Mouse (Mus musculus) embryonic facial prominence, embryonic 14.5 days (tissue): ENCODE measurements around the gene Tmem126a. TPM values are rescaled to one million over a fixed set of nuclear protein-coding genes. Genes with fewer than 3 reads are reported as not detected.

ENCODE experiments used
- ATAC-seq: fragments of 200-750 bp; cut with Nextera tagmentation; 2 replicates; pipeline ENCODE4 v1.8.0; 2017; ENCODE audit warnings: low read depth, moderate number of reproducible peaks, moderate TSS enrichment
- DNase-seq: peaks from one replicate; pipeline ENCODE4 v3.0.0-alpha.2; 2015; ENCODE audit warnings: low spot score
- H3K27ac ChIP-seq: fragments of 300-500 bp; sonication (generic); replicated peaks from 2 replicates; pipeline ENCODE4 v1.5.1; 2014; ENCODE audit warnings: low read depth, mild to moderate bottlenecking, low read length, moderate library complexity
- H3K27me3 ChIP-seq: fragments of 300-500 bp; sonication (generic); replicated peaks from 2 replicates; pipeline ENCODE4 v1.6.1; 2014; ENCODE audit warnings: low read length; ENCODE audit not compliant: control insufficient read depth, insufficient read depth
- H3K36me3 ChIP-seq: fragments of 300-500 bp; sonication (generic); 2 replicates; pipeline ENCODE4 v1.6.1; 2014; ENCODE audit warnings: low read length, mixed read lengths; ENCODE audit not compliant: control insufficient read depth, insufficient read depth
- H3K4me1 ChIP-seq: fragments of 300-500 bp; sonication (generic); 2 replicates; pipeline ENCODE4 v1.6.1; 2014; ENCODE audit warnings: antibody characterized with exemption, low read length; ENCODE audit not compliant: control insufficient read depth, insufficient read depth
- H3K4me2 ChIP-seq: fragments of 300-500 bp; sonication (generic); 2 replicates; pipeline ENCODE4 v1.6.1; 2014; ENCODE audit warnings: low read depth, mild to moderate bottlenecking, low read length, moderate library complexity, mixed read lengths
- H3K4me3 ChIP-seq: fragments of 300-500 bp; sonication (generic); 2 replicates; pipeline ENCODE4 v1.5.1; 2014; ENCODE audit warnings: low read depth, mild to moderate bottlenecking, low read length
- H3K9ac ChIP-seq: fragments of 300-500 bp; sonication (generic); 2 replicates; pipeline ENCODE4 v1.6.1; 2014; ENCODE audit warnings: low read depth, mild to moderate bottlenecking, low read length, moderate library complexity, mixed read lengths
- H3K9me3 ChIP-seq: fragments of 300-500 bp; sonication (generic); 2 replicates; pipeline ENCODE4 v1.6.1; 2016; ENCODE audit warnings: low read length; ENCODE audit not compliant: control insufficient read depth
- WGBS: fragments of 180-500 bp; shearing (Covaris S2); extraction: QIAGEN DNeasy Blood & Tissue Kit; methylation state at CpG from one replicate; pipeline ENCODE4 v1.1.7; 2014; 5-methylcytosine and 5-hydroxymethylcytosine counted together
- polyA plus RNA-seq: library from polyadenylated mRNA; unstranded; fragments of >200 nt; fragmentation: Nextera tagmentation; extraction: Ambion mirVana; gene quantifications from 2 replicates; pipeline ENCODE4 v1.2.1, GENCODE M21; 2014

The Tmem126a gene
- polyA plus RNA-seq, 1 experiment from 2014 or later, result 94.1 TPM

- Histone ChIP-seq H3K9ac (peak overlapping the region; percentile 84), H3K4me1 (no peaks in the 10 kb centered on the region), H3K4me3 (peak overlapping the region; percentile 79), H3K27me3 (no peaks in the 10 kb centered on the region), H3K9me3 (no peaks in the 10 kb centered on the region), H3K36me3 (peaks cover 15% of the 10 kb centered on the region), H3K27ac (peak overlapping the region; percentile 91), H3K4me2 (peak overlapping the region; percentile 61)
- WGBS, result 7% methylated on average over 10 of the region's 10 CpGs
- peak; percentile 68 for DNase-seq
- peak; percentile 45 for ATAC-seq
Measured at GRCm38 (mm10) chr7:90457517-90457916, 488 bp upstream of the Tmem126a start.

- peaks cover 26% of the 10 kb centered on the region for H3K36me3 ChIP-seq
- H3K27ac ChIP-seq, result peak overlapping the region; percentile 91
- H3K27me3 ChIP-seq, result no peaks in the 10 kb centered on the region
- DNase-seq, result no peak
- peak overlapping the region; percentile 79 for H3K4me3 ChIP-seq
- H3K9ac ChIP-seq, result peak overlapping the region; percentile 84
- ATAC-seq, result no peak
- WGBS, result 28% methylated on average over 7 of the region's 7 CpGs
- no peaks in the 10 kb centered on the region for H3K9me3 ChIP-seq
- H3K4me2 ChIP-seq, result peak overlapping the region; percentile 61
- no peaks in the 10 kb centered on the region for H3K4me1 ChIP-seq
Measured at GRCm38 (mm10) chr7:90456149-90456844, 732 bp downstream of the Tmem126a start.

DNA sequence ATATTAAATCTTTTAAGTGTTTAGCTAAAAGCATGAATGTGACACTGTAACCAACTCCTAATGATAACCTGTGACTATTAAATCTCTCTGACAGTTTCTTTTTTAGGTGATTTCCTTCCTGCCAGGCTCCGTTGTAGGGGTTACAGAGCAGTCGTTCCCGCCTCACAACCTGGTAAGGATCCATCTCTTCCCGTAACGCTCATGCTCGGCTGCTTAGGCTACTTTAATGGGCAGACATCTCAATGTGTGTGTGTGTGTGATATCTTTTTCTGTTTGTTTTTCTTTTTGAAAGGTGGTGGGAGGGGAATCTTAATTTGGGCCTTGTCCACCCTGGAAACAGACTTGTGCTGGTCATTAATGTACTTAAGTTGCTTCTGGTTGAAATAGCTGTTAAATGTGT lies 12.8 kb downstream of the Tmem126a start:
- WGBS, result under 1% methylated on average over 6 of the region's 6 CpGs
- no peak for DNase-seq

DNA sequence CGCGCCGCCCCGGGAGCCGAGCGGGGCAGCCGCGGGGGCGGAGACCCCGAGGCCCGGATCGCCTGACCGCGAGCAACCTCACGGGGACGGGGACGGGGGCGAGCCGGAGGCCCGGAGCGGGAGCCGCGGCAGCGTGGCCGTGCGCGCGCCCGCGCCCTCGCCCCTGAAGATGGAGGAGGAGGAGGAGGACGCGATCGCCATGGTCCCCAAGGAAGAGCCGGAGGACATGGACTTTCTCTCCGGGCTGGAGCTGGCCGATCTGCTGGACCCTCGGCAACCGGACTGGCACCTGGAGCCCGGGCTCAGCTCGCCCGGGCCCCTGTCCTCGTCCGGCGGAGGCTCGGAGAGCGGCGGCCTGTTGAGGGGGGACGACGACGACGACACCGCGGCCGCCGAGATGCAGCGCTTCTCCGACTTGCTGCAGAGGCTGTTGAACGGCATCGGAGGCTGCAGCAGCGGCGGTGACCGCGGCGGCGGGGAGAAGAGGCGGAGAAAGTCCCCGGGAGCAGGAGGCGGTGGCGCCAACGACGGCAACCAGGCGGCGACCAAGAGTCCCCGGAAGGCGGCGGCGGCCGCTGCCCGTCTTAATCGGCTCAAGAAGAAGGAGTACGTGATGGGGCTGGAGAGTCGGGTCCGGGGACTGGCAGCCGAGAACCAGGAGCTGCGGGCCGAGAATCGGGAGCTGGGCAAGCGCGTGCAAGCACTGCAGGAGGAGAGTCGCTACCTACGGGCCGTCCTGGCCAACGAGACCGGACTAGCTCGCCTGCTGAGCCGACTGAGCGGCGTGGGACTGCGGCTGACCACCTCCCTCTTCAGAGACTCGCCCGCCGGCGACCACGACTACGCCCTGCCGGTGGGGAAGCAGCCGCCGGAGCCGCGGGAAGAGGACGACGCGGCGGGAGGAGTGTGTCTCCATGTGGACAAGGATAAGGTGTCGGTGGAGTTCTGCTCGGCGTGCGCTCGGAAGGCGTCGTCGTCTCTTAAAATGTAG lies 13.6 kb downstream of the Tmem126a start:
- peaks cover 11% of the 10 kb centered on the region for H3K36me3 ChIP-seq
- peak overlapping the region; percentile 98 for H3K4me2 ChIP-seq
- peak overlapping the region; percentile 100 for H3K9ac ChIP-seq
- WGBS, result under 1% methylated on average over 47 of the region's 123 CpGs
- ATAC-seq, result peak; percentile 75
- peak overlapping the region; percentile 79 for H3K4me3 ChIP-seq
- DNase-seq, result peak; percentile 74
- H3K4me1 ChIP-seq, result no peaks in the 10 kb centered on the region
- no peaks in the 10 kb centered on the region for H3K27me3 ChIP-seq
- H3K9me3 ChIP-seq, result no peaks in the 10 kb centered on the region
- H3K27ac ChIP-seq, result peak overlapping the region; percentile 99

More for the DNA sequence above, 12.8 kb downstream of the Tmem126a start:
- peaks cover 15% of the 10 kb centered on the region for H3K36me3 ChIP-seq
- peak overlapping the region; percentile 99 for H3K27ac ChIP-seq
- peak overlapping the region; percentile 98 for H3K4me2 ChIP-seq
- no peaks in the 10 kb centered on the region for H3K4me1 ChIP-seq
- H3K4me3 ChIP-seq, result peak overlapping the region; percentile 79
- peak overlapping the region; percentile 100 for H3K9ac ChIP-seq
- no peak for ATAC-seq
- H3K9me3 ChIP-seq, result no peaks in the 10 kb centered on the region
- no peaks in the 10 kb centered on the region for H3K27me3 ChIP-seq

DNA sequence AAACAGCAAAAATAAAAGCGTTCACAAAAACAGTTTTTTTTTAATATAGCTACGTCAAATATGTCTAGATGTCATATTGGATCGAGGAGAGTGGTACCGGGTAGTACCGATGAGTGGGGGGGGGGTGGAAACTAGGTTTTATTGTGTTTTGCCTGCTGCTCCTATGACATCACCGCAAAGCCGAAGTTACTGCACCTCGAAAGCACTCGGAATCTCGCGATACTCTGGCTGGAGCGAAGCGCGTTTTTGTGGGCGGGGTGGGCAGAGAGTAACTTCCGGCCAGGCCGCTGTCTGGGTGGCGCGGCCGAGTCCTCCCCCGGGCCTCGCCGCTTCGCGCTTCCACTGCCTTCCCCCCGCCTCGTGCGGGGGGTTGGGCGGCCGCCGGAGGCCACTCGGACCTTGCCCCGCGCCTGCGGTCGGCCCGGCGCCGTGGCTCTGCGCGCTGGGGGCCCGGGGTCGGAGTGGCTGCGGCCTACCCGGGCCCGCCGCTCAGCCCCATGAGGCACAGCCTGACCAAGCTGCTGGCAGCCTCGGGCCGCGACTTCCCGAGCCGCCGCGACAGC lies 14.4 kb downstream of the Tmem126a start, which contains the start of gene Crebzf:
Gene Crebzf (plus strand): TSS at position 212 of the 563 bp plus-strand sequence.
- DNase-seq (peak; percentile 99), ATAC-seq (peak; percentile 97)
- Histone ChIP-seq H3K4me3 (peak within 1 kb of the TSS; percentile 79), H3K9me3 (no peaks in the 10 kb centered on the region), H3K27me3 (no peaks in the 10 kb centered on the region), H3K9ac (peak within 1 kb of the TSS; percentile 100), H3K36me3 (peaks cover 6% of the 10 kb centered on the region), H3K27ac (peak within 1 kb of the TSS; percentile 99), H3K4me1 (no peaks in the 10 kb centered on the region), H3K4me2 (peak within 1 kb of the TSS; percentile 98)
- WGBS, result under 1% methylated on average over 27 of the region's 54 CpGs

GRCm38 (mm10) chr7:90442070-90442469 lies 15.0 kb downstream of the Tmem126a start:
- no peaks in the 10 kb centered on the region for H3K4me1 ChIP-seq
- no peaks in the 10 kb centered on the region for H3K9me3 ChIP-seq
- peak overlapping the region; percentile 79 for H3K4me3 ChIP-seq
- ATAC-seq, result no peak
- H3K9ac ChIP-seq, result peak overlapping the region; percentile 100
- H3K27me3 ChIP-seq, result no peaks in the 10 kb centered on the region
- H3K27ac ChIP-seq, result peak overlapping the region; percentile 99
- no peak for DNase-seq
- 11% methylated on average over 4 of the region's 4 CpGs for WGBS
- H3K36me3 ChIP-seq, result peaks cover 2% of the 10 kb centered on the region
- peak overlapping the region; percentile 61 for H3K4me2 ChIP-seq

DNA sequence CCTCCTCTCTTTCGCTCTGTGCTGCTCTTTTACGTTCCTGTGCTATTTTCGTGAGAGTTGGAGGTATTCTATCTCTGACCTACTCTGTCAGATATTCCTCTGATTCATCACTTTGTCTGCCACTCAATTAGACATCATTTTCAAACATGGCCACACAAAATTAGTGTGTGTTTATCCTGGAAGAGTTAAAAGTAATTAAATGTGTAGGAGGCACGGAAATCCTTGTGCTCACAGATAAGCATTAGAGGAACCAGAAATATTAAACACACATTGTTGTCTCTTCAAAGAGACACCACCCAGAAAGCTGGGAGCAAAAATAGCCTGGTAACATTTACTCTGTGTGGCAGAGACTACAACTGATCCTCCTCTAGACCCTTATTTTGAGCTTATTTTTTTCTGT lies 17.0 kb downstream of the Tmem126a start:
- ATAC-seq, result no peak
- Histone ChIP-seq H3K27me3 (no peaks in the 10 kb centered on the region), H3K4me2 (no peak overlapping the region), H3K36me3 (no peaks in the 10 kb centered on the region), H3K9ac (no peak overlapping the region), H3K4me3 (no peak overlapping the region), H3K4me1 (no peaks in the 10 kb centered on the region), H3K9me3 (no peaks in the 10 kb centered on the region), H3K27ac (no peak overlapping the region)
- WGBS, result 79% methylated on average over 4 of the region's 4 CpGs
- DNase-seq, result no peak

DNA sequence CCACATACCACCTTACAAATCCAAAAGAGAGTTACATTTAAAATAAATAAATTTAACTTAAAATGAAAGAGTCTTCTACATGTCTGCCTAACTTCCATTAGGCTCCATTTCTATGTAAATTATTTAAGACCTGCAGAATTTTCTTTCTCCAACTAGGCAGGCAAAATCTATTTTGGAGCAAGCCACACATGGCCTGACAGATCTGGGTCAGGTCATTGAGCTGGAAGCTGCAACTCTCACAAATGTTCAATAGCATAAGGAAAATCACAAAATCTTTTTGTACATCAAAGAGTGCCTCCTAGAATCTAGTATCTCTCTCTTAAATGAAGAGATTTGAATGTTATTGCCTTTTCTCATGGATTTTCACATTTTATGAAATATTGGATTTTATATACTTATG lies 24.8 kb downstream of the Tmem126a start:
- Histone ChIP-seq H3K27me3 (no peaks in the 10 kb centered on the region), H3K27ac (no peak overlapping the region), H3K4me3 (no peak overlapping the region), H3K4me2 (no peak overlapping the region), H3K9me3 (no peaks in the 10 kb centered on the region), H3K9ac (no peak overlapping the region), H3K4me1 (no peaks in the 10 kb centered on the region), H3K36me3 (no peaks in the 10 kb centered on the region)
- DNase-seq (no peak), ATAC-seq (no peak)
